Mouse (Mus musculus): ENCODE data around the gene Rsrc1. TPM values are rescaled to one million over a fixed set of nuclear protein-coding genes. Genes with fewer than 3 reads are reported as not detected.
A peak's percentile ranks its signal among the peaks of the same experiment; 100 is the strongest.
"Not testable (repeated sequence)": the region's sequence is repeated elsewhere in the genome, so short reads cannot be mapped to it uniquely, and the experiment has no call there.

Rsrc1 gene
- total RNA-seq, 2 experiments from 2014 or later = 22.8 to 28.6 TPM

- ATAC-seq (ENCODE audit: poor library complexity, severe bottlenecking) = no peak
Measured at GRCm38 (mm10) chr3:66983481-66983880, 2.3 kb downstream of the Rsrc1 start.

- peak; percentile 83 for ATAC-seq (ENCODE audit: poor library complexity, severe bottlenecking)
Measured at GRCm38 (mm10) chr3:66985539-66986286, 4.5 kb downstream of the Rsrc1 start.

- ATAC-seq (ENCODE audit: poor library complexity, severe bottlenecking) = no peak
Measured at GRCm38 (mm10) chr3:66986287-66986560, 5.0 kb downstream of the Rsrc1 start.

- ATAC-seq (ENCODE audit: poor library complexity, severe bottlenecking) = no peak
Measured at GRCm38 (mm10) chr3:66996820-66997219, 15.6 kb downstream of the Rsrc1 start.

GRCm38 (mm10) chr3:67036387-67037062, 55.3 kb downstream of the Rsrc1 start:
- ATAC-seq (ENCODE audit: poor library complexity, severe bottlenecking) = no peak

GRCm38 (mm10) chr3:67059755-67060154, 78.6 kb downstream of the Rsrc1 start:
- no peak for ATAC-seq (ENCODE audit: poor library complexity, severe bottlenecking)

- no peak for ATAC-seq (ENCODE audit: poor library complexity, severe bottlenecking)
Measured at GRCm38 (mm10) chr3:67070575-67071488, 89.6 kb downstream of the Rsrc1 start.

- ATAC-seq (ENCODE audit: poor library complexity, severe bottlenecking) = not testable (repeated sequence)
Measured at GRCm38 (mm10) chr3:67073653-67074052, 92.5 kb downstream of the Rsrc1 start.

- no peak for ATAC-seq (ENCODE audit: poor library complexity, severe bottlenecking)
Measured at GRCm38 (mm10) chr3:67075484-67075883, 94.3 kb downstream of the Rsrc1 start.

- no peak for ATAC-seq (ENCODE audit: poor library complexity, severe bottlenecking)
Measured at GRCm38 (mm10) chr3:67084742-67085141, 103.6 kb downstream of the Rsrc1 start.

GRCm38 (mm10) chr3:67108428-67108827, 127.2 kb downstream of the Rsrc1 start:
- no peak for ATAC-seq (ENCODE audit: poor library complexity, severe bottlenecking)

- no peak for ATAC-seq (ENCODE audit: poor library complexity, severe bottlenecking)
Measured at GRCm38 (mm10) chr3:67116317-67116716, 135.1 kb downstream of the Rsrc1 start.

- ATAC-seq (ENCODE audit: poor library complexity, severe bottlenecking) = no peak
Measured at GRCm38 (mm10) chr3:67132521-67132920, 151.3 kb downstream of the Rsrc1 start.

- ATAC-seq (ENCODE audit: poor library complexity, severe bottlenecking) = no peak
Measured at GRCm38 (mm10) chr3:67135749-67136375, 154.7 kb downstream of the Rsrc1 start.

- ATAC-seq (ENCODE audit: poor library complexity, severe bottlenecking) = peak; percentile 85
Measured at GRCm38 (mm10) chr3:67144952-67145351, 163.8 kb downstream of the Rsrc1 start.

- ATAC-seq (ENCODE audit: poor library complexity, severe bottlenecking) = no peak
Measured at GRCm38 (mm10) chr3:67146280-67146679, 165.1 kb downstream of the Rsrc1 start.

- ATAC-seq (ENCODE audit: poor library complexity, severe bottlenecking) = no peak
Measured at GRCm38 (mm10) chr3:67147246-67147645, 166.1 kb downstream of the Rsrc1 start.

- ATAC-seq (ENCODE audit: poor library complexity, severe bottlenecking) = no peak
Measured at GRCm38 (mm10) chr3:67197179-67197578, 216.0 kb downstream of the Rsrc1 start.

- no peak for ATAC-seq (ENCODE audit: poor library complexity, severe bottlenecking)
Measured at GRCm38 (mm10) chr3:67213047-67213457, 231.9 kb downstream of the Rsrc1 start.

- ATAC-seq (ENCODE audit: poor library complexity, severe bottlenecking) = no peak
Measured at GRCm38 (mm10) chr3:67232617-67233241, 251.5 kb downstream of the Rsrc1 start.

GRCm38 (mm10) chr3:67242451-67242850, 261.3 kb downstream of the Rsrc1 start:
- not testable (repeated sequence) for ATAC-seq (ENCODE audit: poor library complexity, severe bottlenecking)
